ENCODE assay signal across 8 mouse cellular contexts in the genomic region with DNA sequence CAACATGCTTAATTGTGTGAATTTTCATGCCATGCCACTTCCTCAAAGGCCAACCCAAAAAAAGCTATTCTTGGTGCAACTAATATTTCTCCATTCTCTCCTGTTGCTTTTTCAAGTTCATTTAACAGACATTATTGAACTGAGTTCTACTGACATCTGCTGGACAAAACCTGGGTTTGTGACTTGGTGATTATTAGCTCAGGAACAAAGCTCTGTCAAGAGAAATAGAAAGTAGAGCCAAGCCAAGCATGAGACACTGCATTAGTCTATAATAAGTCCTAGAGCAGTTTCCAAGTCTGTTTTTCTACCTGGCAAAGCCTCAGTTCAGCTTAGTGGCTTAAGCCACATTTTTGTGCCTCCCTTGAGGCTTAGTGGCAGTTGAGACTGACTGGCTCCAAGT. TPM values are rescaled to one million over a fixed set of nuclear protein-coding genes. Genes with fewer than 3 reads are reported as not detected.
DNase-seq lines count a peak whose midpoint lies in the region; ATAC-seq lines count a peak whose summit lies in the region.

No protein-coding gene starts in this region.

- H3K4me2 ChIP-seq in forebrain, embryonic 14.5 days (ENCODE audit: low read length) = no peak overlapping the region
- H3K4me2 ChIP-seq in forebrain, embryonic 16.5 days (ENCODE audit: low read length) = no peak overlapping the region
- H3K4me2 ChIP-seq in limb, embryonic 11.5 days (ENCODE audit: low read depth, severe bottlenecking) = no peak overlapping the region

- no peaks in the 10 kb centered on the region for H3K4me1 ChIP-seq in forebrain, embryonic 14.5 days (ENCODE audit: control insufficient read depth, insufficient read depth, low read length)
- no peaks in the 10 kb centered on the region for H3K4me1 ChIP-seq in forebrain, embryonic 16.5 days (replicated peaks; ENCODE audit: control insufficient read depth, insufficient read depth, low read length)
- H3K4me1 ChIP-seq in limb, embryonic 11.5 days (ENCODE audit: control insufficient read depth, insufficient read depth, low read length) = no peaks in the 10 kb centered on the region
- H3K4me1 ChIP-seq in limb, embryonic 10.5 days = peaks cover 3% of the 10 kb centered on the region; the same call in 1 of the 2 replicates

- no peak overlapping the region for H3K4me3 ChIP-seq in forebrain, embryonic 14.5 days (ENCODE audit: low read depth, low read length)
- no peak overlapping the region for H3K4me3 ChIP-seq in forebrain, embryonic 16.5 days (replicated peaks; ENCODE audit: low read length)
- H3K4me3 ChIP-seq in limb, embryonic 11.5 days (ENCODE audit: low read depth, low read length) = no peak overlapping the region
- H3K4me3 ChIP-seq in limb, embryonic 10.5 days = no peak overlapping the region

- no peak overlapping the region for H3K27ac ChIP-seq in forebrain, embryonic 14.5 days (ENCODE audit: low read depth, low read length)
- H3K27ac ChIP-seq in forebrain, embryonic 16.5 days (ENCODE audit: low read length) = no peak overlapping the region
- no peak overlapping the region for H3K27ac ChIP-seq in limb, embryonic 11.5 days (replicated peaks; ENCODE audit: low read depth, low read length)
- no peak overlapping the region for H3K27ac ChIP-seq in limb, embryonic 10.5 days

- H3K9ac ChIP-seq in forebrain, embryonic 14.5 days (ENCODE audit: low read length) = no peak overlapping the region
- H3K9ac ChIP-seq in forebrain, embryonic 16.5 days (replicated peaks; ENCODE audit: low read depth, low read length) = no peak overlapping the region
- H3K9ac ChIP-seq in limb, embryonic 11.5 days (ENCODE audit: low read length) = no peak overlapping the region

- no peaks in the 10 kb centered on the region for H3K9me3 ChIP-seq in forebrain, embryonic 14.5 days (replicated peaks; ENCODE audit: control insufficient read depth, low read length)
- H3K9me3 ChIP-seq in forebrain, embryonic 16.5 days (ENCODE audit: control insufficient read depth, low read length) = no peaks in the 10 kb centered on the region
- H3K9me3 ChIP-seq in limb, embryonic 11.5 days (ENCODE audit: control insufficient read depth, low read length) = no peaks in the 10 kb centered on the region
- no peaks in the 10 kb centered on the region for H3K9me3 ChIP-seq in limb, embryonic 10.5 days (replicated peaks)

- H3K36me3 ChIP-seq in forebrain, embryonic 14.5 days (ENCODE audit: control insufficient read depth, insufficient read depth, low read length) = 0 out of 2 replicates have a peak, but pooled peaks cover 8% of the 10 kb centered on the region
- H3K36me3 ChIP-seq in forebrain, embryonic 16.5 days (ENCODE audit: control insufficient read depth, insufficient read depth) = no peaks in the 10 kb centered on the region
- no peaks in the 10 kb centered on the region for H3K36me3 ChIP-seq in limb, embryonic 11.5 days (ENCODE audit: control insufficient read depth, insufficient read depth, low read length)
- no peaks in the 10 kb centered on the region for H3K36me3 ChIP-seq in limb, embryonic 10.5 days

- no peaks in the 10 kb centered on the region for H3K27me3 ChIP-seq in forebrain, embryonic 14.5 days (replicated peaks; ENCODE audit: control insufficient read depth, insufficient read depth, low read length)
- no peaks in the 10 kb centered on the region for H3K27me3 ChIP-seq in forebrain, embryonic 16.5 days (replicated peaks; ENCODE audit: control insufficient read depth, insufficient read depth, low read length)
- no peaks in the 10 kb centered on the region for H3K27me3 ChIP-seq in limb, embryonic 11.5 days (ENCODE audit: control insufficient read depth, insufficient read depth, low read length)
- H3K27me3 ChIP-seq in limb, embryonic 10.5 days (ENCODE audit: low read depth, poor library complexity, severe bottlenecking) = no peaks in the 10 kb centered on the region

- no peak for ATAC-seq in forebrain, embryonic 14.5 days
- no peak for ATAC-seq in forebrain, embryonic 16.5 days
- no peak for ATAC-seq in limb, embryonic 11.5 days (ENCODE audit: insufficient number of reproducible peaks, low FRiP score, low TSS enrichment, low read depth)
- ATAC-seq in erythroblast, adult 5-6 weeks (replicated peaks; ENCODE audit: low FRiP score, poor library complexity, severe bottlenecking) = no peak

- peak; percentile 70 for DNase-seq in forebrain, embryonic 14.5 days (ENCODE audit: low spot score)
- peak; percentile 27 for DNase-seq in limb, embryonic 11.5 days (ENCODE audit: low spot score)
- no peak for DNase-seq in limb, embryonic 10.5 days (ENCODE audit: low spot score)
- peak; percentile 63 for DNase-seq in embryo, embryonic 10 days (ENCODE audit: low spot score)
- peak; percentile 82 for DNase-seq in lung, postnatal 36 days
- no peak for DNase-seq in natural killer cell, adult 2 months (ENCODE audit: low spot score in 2 of 2)

RNA-seq across cellular contexts. Expression of a gene that starts 45.9 kb away (rescaled TPM):
- polyA plus RNA-seq in forebrain, embryonic 14.5 days (2014; fragmentation: Nextera tagmentation; extraction: Ambion mirVana) = 191 and 197 TPM in 2 replicates
- 198 and 201 TPM in 2 replicates for polyA plus RNA-seq in forebrain, embryonic 16.5 days (2015; fragmentation: Nextera tagmentation; extraction: Ambion mirVana)
- 92.4 and 97.0 TPM in 2 replicates for polyA plus RNA-seq in limb, embryonic 11.5 days (2014; fragmentation: Nextera tagmentation; extraction: Ambion mirVana)
- 73.6 and 84.3 TPM in 2 replicates for polyA plus RNA-seq in limb, embryonic 10.5 days (2016; fragmentation: Nextera tagmentation; extraction: Ambion mirVana)
- total RNA-seq in erythroblast, adult 5-6 weeks (2015; ENCODE audit: low replicate concordance) = 1.3 and 2.3 TPM in 2 replicates
- total RNA-seq in erythroblast, adult 5-6 weeks (2017; ENCODE audit: low replicate concordance) = 4.5 and 19.9 TPM in 2 replicates

RNA-seq across cellular contexts. Expression of a gene that starts 47.6 kb away (rescaled TPM):
- polyA plus RNA-seq in forebrain, embryonic 14.5 days (2014; fragmentation: Nextera tagmentation; extraction: Ambion mirVana) = 0.34 TPM in 1 of 2 replicates, not detected in the other
- 0.38 and 2.5 TPM in 2 replicates for polyA plus RNA-seq in forebrain, embryonic 16.5 days (2015; fragmentation: Nextera tagmentation; extraction: Ambion mirVana)
- polyA plus RNA-seq in limb, embryonic 11.5 days (2014; fragmentation: Nextera tagmentation; extraction: Ambion mirVana) = 26.9 and 27.3 TPM in 2 replicates
- 0.74 and 5.4 TPM in 2 replicates for polyA plus RNA-seq in limb, embryonic 10.5 days (2016; fragmentation: Nextera tagmentation; extraction: Ambion mirVana)
- not detected in 2 replicates for total RNA-seq in erythroblast, adult 5-6 weeks (2015; ENCODE audit: low replicate concordance)
- not detected in 2 replicates for total RNA-seq in erythroblast, adult 5-6 weeks (2017; ENCODE audit: low replicate concordance)

Comparison
In these comparisons a context has a peak if more than half of its experiments do, and no peak if none do; other contexts are left out.
1. DNase-seq: peak in forebrain, embryonic 14.5 days (single experiment), limb, embryonic 11.5 days (single experiment), embryo, embryonic 10 days (single experiment) and lung, postnatal 36 days (single experiment); none in limb, embryonic 10.5 days (single experiment) and natural killer cell, adult 2 months (0 of 2).